Mouse (Mus musculus): ENCODE measurements around the gene Acox2.
A peak's percentile ranks its signal among the peaks of the same experiment; 100 is the strongest.
"Not testable (repeated sequence)": the region's sequence is repeated elsewhere in the genome, so short reads cannot be mapped to it uniquely, and the experiment has no call there.

Gene Acox2

DNA sequence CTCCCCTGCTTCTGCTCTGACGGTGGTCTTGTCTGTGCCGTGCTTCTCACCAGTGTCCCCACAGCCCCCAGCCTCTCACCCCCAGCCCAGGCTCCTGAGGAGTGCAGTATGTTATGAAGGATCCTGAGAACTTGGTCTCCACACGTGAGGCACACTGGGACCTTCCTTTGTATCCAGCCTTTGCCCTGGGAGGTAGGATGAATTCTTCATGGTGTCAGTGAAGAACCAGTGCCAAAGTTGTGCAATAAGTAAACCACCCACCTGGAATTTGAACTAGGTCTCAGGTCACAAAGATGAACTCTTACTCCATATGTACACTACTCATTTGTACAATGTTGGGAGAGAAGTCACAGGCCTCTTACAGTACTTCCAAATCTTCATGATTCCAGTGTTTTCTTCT is at the start of gene Acox2:
TSS of gene Acox2 (minus strand) at position 188 of the 400 bp plus-strand sequence.
- peak; percentile 70 for DNase-seq

DNA sequence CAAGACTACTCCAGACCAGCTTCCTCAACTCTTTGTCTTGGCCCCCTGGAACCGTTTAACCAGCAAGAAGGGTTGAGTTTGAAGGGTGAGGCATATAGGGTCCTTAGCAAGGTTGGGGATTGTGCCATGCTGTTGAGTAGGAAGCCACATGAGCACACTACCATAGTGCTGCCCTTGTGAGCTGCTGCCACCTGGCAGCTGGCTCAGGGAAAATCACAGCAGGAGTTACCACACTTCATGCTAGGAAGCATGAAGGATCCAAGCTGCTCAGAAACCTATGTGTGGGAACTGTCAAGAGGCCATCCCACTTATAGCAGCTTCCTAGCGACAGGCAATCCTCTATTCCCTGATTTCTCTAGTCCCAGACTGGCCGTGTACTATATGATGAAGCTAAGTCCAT is 49.5 kb upstream of the Acox2 start:
- no peak for DNase-seq

DNA sequence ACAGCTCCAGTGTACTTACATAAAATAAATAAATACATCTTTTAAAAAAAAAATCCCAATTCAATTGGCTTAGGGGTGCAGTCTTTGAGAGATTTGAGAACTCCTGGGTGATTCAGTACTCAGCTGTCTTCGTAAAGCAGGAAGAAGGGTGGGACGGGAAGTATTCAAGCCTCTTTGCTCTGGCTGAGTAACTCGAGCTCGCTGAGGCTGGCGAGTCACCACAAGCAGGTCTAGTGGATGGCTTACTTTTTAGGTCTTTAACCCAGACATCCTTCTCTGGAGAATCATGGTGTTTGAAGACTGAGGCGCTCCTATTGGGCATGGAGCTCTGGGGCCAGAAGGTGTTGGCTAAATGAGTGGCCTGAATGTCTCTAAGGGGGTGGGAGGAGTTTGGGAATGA is 47.7 kb upstream of the Acox2 start:
- DNase-seq = no peak

DNA sequence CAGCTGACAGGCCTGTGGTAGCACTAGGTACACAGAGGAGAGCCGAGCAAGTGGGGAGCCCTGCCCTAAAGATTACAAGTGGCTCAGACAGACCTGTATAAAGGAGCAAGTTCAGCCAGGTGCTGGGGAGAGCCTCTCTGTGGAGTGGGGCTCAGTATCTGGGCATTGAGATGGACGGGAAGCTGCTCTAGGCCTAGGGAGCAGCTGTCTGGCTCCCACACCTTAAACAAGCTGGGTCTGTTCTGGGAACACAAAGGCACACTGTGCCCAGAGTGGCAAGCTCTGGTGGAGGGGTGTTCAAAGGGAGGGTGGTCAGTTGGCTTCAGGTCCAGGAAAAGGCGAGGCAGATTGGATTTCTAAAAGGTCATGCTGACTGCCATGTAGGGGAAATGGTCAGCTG is 45.9 kb upstream of the Acox2 start:
- no peak for DNase-seq

- no peak for DNase-seq
Measured at GRCm38 (mm10) chr14:8304082-8304481, 44.9 kb upstream of the Acox2 start.

DNA sequence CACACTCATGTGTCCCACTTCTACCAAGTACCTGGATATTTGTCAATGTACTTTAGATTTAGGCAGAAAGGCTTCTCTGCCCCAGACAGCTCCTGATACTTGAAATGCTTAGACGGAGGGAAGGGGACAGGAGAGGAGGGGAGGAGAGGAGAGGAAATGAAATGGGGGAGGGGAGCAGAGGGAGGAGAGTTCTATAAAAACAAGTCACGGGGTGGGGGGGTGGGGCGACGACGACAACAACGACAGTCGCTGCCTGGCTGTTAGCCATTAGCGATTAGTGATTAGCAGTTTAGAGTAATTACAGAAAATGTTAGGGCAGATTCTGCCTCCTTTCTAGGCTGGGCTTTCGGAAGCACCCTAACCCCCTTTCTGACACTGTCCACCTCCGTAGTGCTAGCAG is 43.5 kb upstream of the Acox2 start:
- no peak for DNase-seq

- peak; percentile 73 for DNase-seq
Measured at GRCm38 (mm10) chr14:8300281-8300680, 41.1 kb upstream of the Acox2 start.

- peak; percentile 45 for DNase-seq
Measured at GRCm38 (mm10) chr14:8297889-8298293, 38.7 kb upstream of the Acox2 start.

GRCm38 (mm10) chr14:8294257-8294656 is 35.1 kb upstream of the Acox2 start:
- no peak for DNase-seq

DNA sequence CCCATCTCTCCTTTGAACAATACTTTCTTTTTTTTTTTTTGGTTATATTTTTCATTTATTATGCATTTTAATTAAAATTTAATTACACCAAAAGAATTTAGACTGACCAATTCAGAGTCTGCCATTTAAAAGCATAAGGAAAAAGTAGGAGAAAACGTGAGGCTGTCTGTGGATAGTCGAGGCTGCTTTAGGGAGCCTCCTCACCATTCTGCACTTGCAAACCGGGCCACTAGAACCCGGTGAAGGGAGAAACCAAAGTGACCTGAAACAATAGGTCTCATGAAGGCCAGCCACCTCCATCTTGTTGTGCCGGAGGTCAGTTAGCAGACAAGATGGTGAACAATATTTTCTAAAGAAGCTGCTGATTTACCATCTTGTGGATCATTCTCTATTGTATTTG is 27.4 kb upstream of the Acox2 start:
- peak; percentile 50 for DNase-seq

GRCm38 (mm10) chr14:8283784-8284183 is 24.6 kb upstream of the Acox2 start:
- no peak for DNase-seq

- DNase-seq = not testable (repeated sequence)
Measured at GRCm38 (mm10) chr14:8271281-8271680, 12.1 kb upstream of the Acox2 start.

GRCm38 (mm10) chr14:8264378-8264777 is 5.2 kb upstream of the Acox2 start:
- DNase-seq = no peak

- DNase-seq = peak; percentile 38
Measured at GRCm38 (mm10) chr14:8262242-8262641, 3.1 kb upstream of the Acox2 start.

DNA sequence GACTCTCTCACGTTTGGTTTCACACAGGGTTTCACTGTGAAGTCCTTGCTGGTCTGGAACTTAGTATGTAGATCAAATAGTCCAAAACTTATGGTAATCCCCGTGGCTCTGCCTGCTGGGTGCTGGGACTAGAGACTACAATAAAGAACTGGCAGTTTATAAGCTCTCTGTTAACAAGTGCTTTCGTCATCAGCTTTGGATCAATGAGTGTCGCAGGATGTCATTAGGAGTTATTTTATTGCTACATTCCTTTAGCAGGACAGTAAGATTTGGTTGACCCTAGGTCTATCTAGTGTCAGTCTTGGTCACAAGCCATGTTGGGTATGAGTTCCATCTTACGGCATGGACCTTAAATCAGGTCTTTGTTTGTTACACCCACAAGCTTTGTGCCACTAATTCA is 1.1 kb upstream of the Acox2 start:
- no peak for DNase-seq

GRCm38 (mm10) chr14:8258752-8259151 is 401 bp downstream of the Acox2 start:
- peak; percentile 39 for DNase-seq

GRCm38 (mm10) chr14:8258335-8258627 is 872 bp downstream of the Acox2 start:
- DNase-seq = peak; percentile 39

GRCm38 (mm10) chr14:8257521-8258334 is 1.4 kb downstream of the Acox2 start:
- peak; percentile 31 for DNase-seq

GRCm38 (mm10) chr14:8256881-8257280 is 2.3 kb downstream of the Acox2 start:
- DNase-seq = no peak

DNA sequence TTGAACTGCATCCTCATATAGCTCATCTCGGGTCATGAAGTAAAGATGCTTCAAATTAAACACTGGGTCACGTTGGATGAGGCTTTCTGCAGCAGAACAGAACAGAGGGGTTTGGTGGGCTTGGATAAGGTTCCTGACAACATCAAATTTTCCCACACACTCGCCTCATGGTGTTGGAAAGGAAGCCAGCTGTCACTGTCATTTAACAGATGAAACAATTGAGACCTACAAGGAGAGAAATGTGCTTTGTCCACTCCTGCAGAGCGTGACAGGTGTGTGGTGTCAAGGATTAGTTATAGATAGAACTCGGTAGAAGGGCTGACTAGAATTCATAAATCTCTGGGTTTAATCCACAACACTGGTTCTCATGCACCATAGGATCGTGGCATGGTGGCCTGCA is 3.1 kb downstream of the Acox2 start:
- no peak for DNase-seq

GRCm38 (mm10) chr14:8255076-8255729 is 4.0 kb downstream of the Acox2 start:
- DNase-seq = peak; percentile 80

DNA sequence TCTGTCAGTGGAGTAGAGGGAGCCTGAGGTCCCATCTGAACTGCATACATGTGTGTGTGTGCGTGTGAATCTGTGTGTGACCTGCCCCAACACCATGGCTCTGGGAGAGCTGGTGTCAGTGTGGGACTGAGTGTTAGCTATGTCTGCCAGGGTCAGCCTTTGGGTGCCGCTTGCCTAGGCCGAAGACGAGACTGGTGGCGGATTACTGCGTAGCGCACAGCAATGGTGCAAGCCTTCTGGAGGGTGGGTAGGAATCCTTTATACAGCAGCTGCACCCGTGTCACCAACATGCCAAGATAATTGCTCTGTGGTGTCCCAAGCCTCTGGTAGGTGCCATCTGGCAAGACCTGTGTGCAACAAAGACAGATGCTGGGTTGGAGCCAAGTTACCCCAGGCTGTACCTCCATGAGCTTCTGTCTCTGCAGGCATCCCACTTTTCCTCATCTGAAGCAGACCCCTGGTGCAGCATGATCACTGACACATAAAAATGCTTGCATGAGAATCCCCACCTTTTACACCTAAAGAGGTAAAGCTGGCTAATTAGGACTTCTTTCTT is 7.7 kb downstream of the Acox2 start:
- DNase-seq = no peak

DNA sequence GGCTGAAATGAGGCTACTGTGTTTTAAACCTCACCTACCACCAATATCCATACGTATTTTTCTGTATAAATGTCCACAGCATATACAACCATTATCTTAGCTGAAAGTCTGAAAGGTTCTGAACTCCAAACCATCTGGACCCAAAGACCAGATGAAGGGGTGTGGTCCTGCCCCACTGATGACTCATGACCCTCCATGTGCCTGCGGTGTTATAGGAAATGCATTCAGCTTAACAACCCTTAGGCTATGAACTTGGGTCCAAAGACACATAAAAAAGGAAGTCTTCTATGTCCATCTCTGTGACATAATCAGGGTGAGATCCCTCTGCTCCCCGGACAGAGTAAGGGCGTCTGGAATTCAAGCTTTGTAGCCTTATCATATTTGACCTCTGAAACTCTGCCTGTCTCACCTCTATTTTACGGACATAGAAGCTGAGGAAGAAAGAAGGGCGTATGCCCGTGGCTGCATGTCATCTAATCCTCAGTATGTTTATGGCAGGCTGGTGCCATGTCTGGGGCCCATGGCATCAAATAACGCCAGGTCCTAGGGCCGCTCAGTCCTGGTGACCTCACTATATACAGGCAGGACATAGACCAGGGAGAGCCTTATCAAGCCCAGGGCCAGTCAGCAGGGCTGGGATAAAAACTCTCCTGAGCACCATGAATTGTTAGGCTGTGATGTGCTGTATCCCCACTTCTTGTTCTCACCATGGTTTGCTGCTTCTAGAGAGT is 8.8 kb downstream of the Acox2 start:
- no peak for DNase-seq

DNA sequence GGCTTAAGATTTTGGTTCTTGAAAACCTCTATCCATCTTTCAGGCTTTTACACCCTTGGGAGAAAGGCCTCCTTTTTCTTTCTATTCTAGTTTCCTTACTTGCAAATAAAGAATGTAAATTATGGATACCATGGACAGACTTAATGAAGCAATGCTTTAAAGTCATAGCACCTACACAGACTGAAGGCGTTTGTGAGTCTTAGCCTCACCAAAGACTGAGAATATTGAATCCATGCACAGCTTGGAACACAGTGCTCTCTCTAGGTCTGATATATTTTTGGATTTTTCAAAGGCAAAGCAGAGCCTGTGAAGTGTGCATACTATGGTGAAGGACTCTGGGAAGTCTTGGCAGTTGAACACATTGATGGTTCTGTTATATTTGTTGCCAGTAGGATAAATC is 9.9 kb downstream of the Acox2 start:
- DNase-seq = no peak

Measured in kidney, postnatal 14 days (tissue).